In genomic region chr12:100261761-100262160, GRCm38 (mm10) we compare ENCODE assay signal across 18 mouse cellular contexts.
"Had no signal": no experiment of that assay in that cellular context is flagged by ENCODE, and none has a peak within 500 bp of the region (broad histone marks: within the 10 kb centered on the region; RNA-seq: fewer than 3 reads in every experiment).

No protein-coding gene starts in this region.

- H3K36me3 ChIP-seq: limb, embryonic 10.5 days; limb, embryonic 13.5 days; liver, embryonic 12.5 days; liver, embryonic 15.5 days had no signal

- H3K9ac ChIP-seq: limb, embryonic 13.5 days; liver, embryonic 12.5 days; liver, embryonic 15.5 days had no signal

- H3K4me1 ChIP-seq: limb, embryonic 10.5 days; liver, embryonic 15.5 days had no signal

- H3K9me3 ChIP-seq: limb, embryonic 10.5 days; limb, embryonic 13.5 days; liver, embryonic 12.5 days; liver, embryonic 15.5 days had no signal

- ATAC-seq: intestine, embryonic 16.5 days; liver, embryonic 12.5 days had no signal

- H3K4me3 ChIP-seq: limb, embryonic 10.5 days; limb, embryonic 13.5 days; liver, embryonic 12.5 days; liver, embryonic 15.5 days had no signal

- H3K27me3 ChIP-seq: limb, embryonic 13.5 days had no signal

- H3K27ac ChIP-seq: limb, embryonic 10.5 days; limb, embryonic 13.5 days; liver, embryonic 12.5 days; liver, embryonic 15.5 days had no signal

- DNase-seq: kidney, adult 18-20 months; kidney, adult 9 months; kidney, postnatal 14 days; kidney, postnatal 4 days; layer of hippocampus, postnatal 36 days; liver; lung, adult 18-20 months; lung, postnatal 36 days; midbrain, embryonic 14.5 days; thymus, adult 2 months; thymus, postnatal 14 days; thymus, postnatal 4 days had no signal

- H3K4me2 ChIP-seq: limb, embryonic 13.5 days; liver, embryonic 12.5 days; liver, embryonic 15.5 days; midbrain, embryonic 11.5 days had no signal
